Mouse (Mus musculus): ENCODE measurements at regions not wholly inside any gene's neighbourhood (a gene's known extent, or its start where the extent isn't known, plus 50 kb on each side); places are given as distances from the start of the nearest gene placed in this dataset.

DNA sequence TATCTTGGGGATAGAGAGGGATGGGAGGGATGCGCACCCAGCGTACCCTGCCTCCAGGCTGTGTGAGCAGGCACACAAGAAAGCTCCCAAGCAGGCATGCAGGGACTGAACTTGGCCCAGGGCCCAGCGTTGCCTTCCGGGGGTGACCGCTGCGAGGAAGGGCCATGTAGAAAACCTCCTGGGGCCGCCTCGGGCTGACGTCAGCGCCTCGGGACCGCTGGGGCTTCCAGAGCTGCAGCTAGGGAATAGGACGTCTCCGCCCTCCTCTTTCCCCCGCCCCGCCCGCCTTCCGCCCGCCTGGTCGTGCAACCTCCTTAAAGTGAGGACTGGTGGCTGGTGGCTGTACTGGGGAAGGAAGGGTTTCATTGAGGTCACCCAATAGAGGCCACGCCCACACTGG is 948.4 kb downstream of the 4930447A16Rik start:
- TF ChIP-seq CTCF (IDR thresholded peaks at IDR 0.05; ENCODE audit: insufficient read depth, low read depth, low read length) (no peak), POLR2A (IDR thresholded peaks at IDR 0.05; ENCODE audit: insufficient read depth, low read depth, low read length) (no peak)
